In the genomic region with DNA sequence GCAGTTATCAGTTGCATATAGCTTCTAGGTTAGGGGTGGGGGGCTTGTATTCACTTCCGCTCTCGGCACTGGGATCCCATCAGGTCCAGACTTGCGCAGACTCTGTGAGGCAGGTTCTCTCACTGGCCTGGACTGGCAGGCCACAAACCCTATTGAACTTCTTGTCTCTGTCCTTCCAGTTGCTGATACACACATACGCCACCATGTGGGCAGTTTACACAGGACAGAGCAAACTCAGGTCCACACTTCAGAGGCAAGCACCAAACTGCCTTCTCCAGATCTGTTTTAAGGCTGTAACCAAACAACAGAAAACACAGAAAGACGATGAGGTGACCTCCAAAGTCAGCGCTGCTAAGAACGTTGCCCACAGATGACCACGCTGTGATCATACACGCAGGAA, we compare ENCODE assay signal across 9 mouse cellular contexts.
A peak's percentile ranks its signal among the peaks of the same experiment; 100 is the strongest.
DNase-seq lines count a peak whose midpoint lies in the region; ATAC-seq lines count a peak whose summit lies in the region.
"Had no signal": no experiment of that assay in that cellular context is flagged by ENCODE, and none has a peak within 500 bp of the region (broad histone marks: within the 10 kb centered on the region; RNA-seq: fewer than 3 reads in every experiment).

No protein-coding gene starts in this region.

- peak; percentile 10 for DNase-seq in gastrocnemius, postnatal 10 days
- no peak for DNase-seq in gastrocnemius, adult 8-10 months (ENCODE audit: low spot score in 2 of 2)
- peak; percentile 9 for DNase-seq in thymus, postnatal 36 days
- no peak for DNase-seq in thymus, postnatal 14 days
- DNase-seq in cerebellum, postnatal 36 days: peak; percentile 12 to 24
- peak; percentile 47 to 60 for DNase-seq in lung, postnatal 4 days
- no peak for DNase-seq in left cerebral cortex, adult 18-20 months (ENCODE audit: low spot score in 2 of 2)
- DNase-seq: liver, embryonic 13.5 days had no signal

- no peak for ATAC-seq in erythroblast, adult 5-6 weeks (replicated peaks; ENCODE audit: low FRiP score, poor library complexity, severe bottlenecking)

Comparison
In these comparisons a context has a peak if more than half of its experiments do, and no peak if none do; other contexts are left out.
1. DNase-seq: peak in gastrocnemius, postnatal 10 days (single experiment), thymus, postnatal 36 days (2 of 2), cerebellum, postnatal 36 days (2 of 2) and lung, postnatal 4 days (2 of 2); none in gastrocnemius, adult 8-10 months (0 of 2), thymus, postnatal 14 days (single experiment) and left cerebral cortex, adult 18-20 months (0 of 2).